Mouse (Mus musculus) heart, adult 2 months (tissue): ENCODE results near the gene Slit1.

ENCODE experiments used
- CTCF ChIP-seq: fragments of 200-600 bp; IDR thresholded peaks from 2 replicates; pipeline ENCODE4 v1.8.1; 2022; ENCODE audit warnings: antibody characterized with exemption, mild to moderate bottlenecking, moderate library complexity
- POLR2A ChIP-seq: fragments of 200-500 bp; IDR thresholded peaks from 2 replicates; pipeline ENCODE4 v1.6.1; 2011; ENCODE audit warnings: mild to moderate bottlenecking, low read depth, low read length, control low read depth; ENCODE audit not compliant: insufficient read depth

DNA sequence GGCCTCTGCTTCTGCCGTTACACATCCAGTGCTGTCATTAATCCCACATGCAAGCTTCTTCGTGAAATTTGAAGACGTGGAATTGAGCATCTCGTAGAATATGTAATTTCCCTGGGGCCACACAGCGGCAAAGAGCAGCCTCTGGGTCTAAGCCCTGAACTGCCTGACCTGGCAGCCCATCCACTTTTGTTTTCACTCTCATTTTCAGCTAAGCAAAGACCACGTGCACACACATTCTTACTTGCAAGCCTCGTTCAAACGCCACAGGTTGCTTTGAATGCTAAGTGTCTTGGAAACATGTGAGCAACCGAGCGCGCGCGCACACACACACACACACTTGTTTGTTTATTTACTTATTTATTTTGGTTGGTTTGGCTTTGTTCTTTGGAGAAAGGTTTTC, 126.4 kb downstream of the Slit1 start:
- no peak for TF ChIP-seq POLR2A
- TF ChIP-seq CTCF: no peak
